Mouse (Mus musculus) gastrocnemius, adult 18-20 months (tissue): ENCODE measurements at regions not wholly inside any gene's neighbourhood (a gene's known extent, or its start where the extent isn't known, plus 50 kb on each side); places are given as distances from the start of the nearest gene placed in this dataset.
A peak's percentile ranks its signal among the peaks of the same experiment; 100 is the strongest.

Source experiments
- DNase-seq: peaks from one replicate; pipeline ENCODE4 v3.0.0; 2021; ENCODE audit warnings: low spot score

- no peak for DNase-seq
Observed at GRCm38 (mm10) chr11:31746939-31747338, 75.3 kb upstream of the Bod1 start.

GRCm38 (mm10) chr11:31748275-31748815 lies 76.7 kb upstream of the Bod1 start:
- no peak for DNase-seq

GRCm38 (mm10) chr11:31751274-31751673 lies 79.6 kb upstream of the Bod1 start:
- DNase-seq, result no peak

- DNase-seq, result no peak
Observed at GRCm38 (mm10) chr11:31753211-31753610, 81.5 kb upstream of the Bod1 start.

GRCm38 (mm10) chr11:31753711-31754161 lies 82.1 kb upstream of the Bod1 start:
- no peak for DNase-seq

- DNase-seq, result no peak
Observed at GRCm38 (mm10) chr11:31754416-31754815, 82.7 kb upstream of the Bod1 start.

- no peak for DNase-seq
Observed at GRCm38 (mm10) chr11:31755858-31756257, 84.2 kb upstream of the Bod1 start.

GRCm38 (mm10) chr11:31756355-31757145 lies 84.9 kb upstream of the Bod1 start:
- no peak for DNase-seq

- no peak for DNase-seq
Observed at GRCm38 (mm10) chr11:31759868-31760765, 88.4 kb upstream of the Bod1 start.

- no peak for DNase-seq
Observed at GRCm38 (mm10) chr11:31763856-31764255, 92.2 kb upstream of the Bod1 start.

- DNase-seq, result peak; percentile 80
Observed at GRCm38 (mm10) chr11:31766296-31766695, 94.6 kb upstream of the Bod1 start.

- no peak for DNase-seq
Observed at GRCm38 (mm10) chr11:31767727-31768495, 96.2 kb upstream of the Bod1 start.

- DNase-seq, result peak; percentile 82
Observed at GRCm38 (mm10) chr11:31769804-31770654, 98.3 kb upstream of the Bod1 start.

- DNase-seq, result peak; percentile 41
Observed at GRCm38 (mm10) chr11:31770881-31771280, 99.2 kb upstream of the Bod1 start.

- DNase-seq, result no peak
Observed at GRCm38 (mm10) chr11:31771491-31772439, 100.1 kb upstream of the Bod1 start.

- no peak for DNase-seq
Observed at GRCm38 (mm10) chr11:31777531-31777930, 94.5 kb upstream of the Cpeb4 start.

GRCm38 (mm10) chr11:31778766-31779165 lies 93.2 kb upstream of the Cpeb4 start:
- DNase-seq, result no peak

GRCm38 (mm10) chr11:31779267-31779666 lies 92.7 kb upstream of the Cpeb4 start:
- DNase-seq, result no peak

GRCm38 (mm10) chr11:31780969-31781368 lies 91.0 kb upstream of the Cpeb4 start:
- DNase-seq, result no peak
